Mouse (Mus musculus): Measurements from ENCODE around the gene Dcaf10.

The Dcaf10 gene

DNA sequence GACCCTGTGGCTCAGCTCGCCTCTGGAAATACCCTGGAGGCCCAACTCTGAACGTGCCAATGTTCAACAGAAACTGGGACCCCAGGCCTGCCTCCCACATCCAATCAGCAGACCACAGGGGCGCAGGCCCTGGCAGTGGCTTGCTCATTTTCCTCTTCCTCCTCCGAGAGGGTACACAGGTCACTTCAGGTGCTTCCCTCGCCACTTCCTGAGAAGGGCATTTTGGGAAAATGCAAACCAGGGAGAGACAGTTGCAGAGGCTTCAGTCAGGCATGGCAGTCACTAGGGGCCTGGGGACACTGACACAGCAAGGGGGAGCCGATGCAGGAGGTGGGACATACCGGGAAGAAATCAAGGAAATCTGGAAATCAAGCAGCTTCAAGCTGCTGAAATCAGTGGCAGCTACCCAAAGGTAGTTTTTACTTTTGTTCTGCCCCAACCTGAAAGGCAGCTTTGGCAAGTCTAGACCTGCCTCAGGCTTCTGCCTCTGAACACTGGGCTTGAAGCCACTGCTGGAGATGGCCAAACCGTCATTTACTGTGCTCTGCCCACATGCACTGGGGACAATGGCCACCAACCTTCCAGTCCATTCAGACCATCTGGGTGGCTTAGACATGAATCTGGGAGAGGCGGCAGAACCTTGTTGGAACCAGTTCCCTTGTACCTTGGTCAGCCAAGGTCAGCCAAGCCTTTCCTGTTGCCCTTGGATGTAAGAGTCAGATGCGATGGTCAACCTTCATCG, 79.8 kb downstream of the Dcaf10 start:
- DNase-seq, result no peak

DNA sequence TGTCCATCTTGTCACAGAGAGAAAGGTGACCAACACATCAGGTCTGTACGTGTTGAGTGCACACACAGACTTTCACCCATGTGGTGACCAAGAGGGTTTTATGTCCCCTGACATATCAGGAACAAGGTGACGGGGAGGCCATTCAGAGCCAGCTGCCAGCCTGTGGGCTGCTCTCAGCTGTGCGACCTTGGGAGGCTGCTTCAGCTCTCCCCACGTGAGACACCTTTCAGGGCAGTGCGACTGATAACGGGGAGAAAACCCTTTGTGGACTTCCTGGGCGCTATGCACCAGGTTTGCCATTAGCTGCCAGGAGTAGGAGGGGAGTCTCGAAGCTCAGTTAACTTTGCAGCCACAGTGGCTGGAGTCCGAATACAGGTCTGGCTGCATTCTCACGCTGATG, 80.7 kb downstream of the Dcaf10 start:
- no peak for DNase-seq

DNA sequence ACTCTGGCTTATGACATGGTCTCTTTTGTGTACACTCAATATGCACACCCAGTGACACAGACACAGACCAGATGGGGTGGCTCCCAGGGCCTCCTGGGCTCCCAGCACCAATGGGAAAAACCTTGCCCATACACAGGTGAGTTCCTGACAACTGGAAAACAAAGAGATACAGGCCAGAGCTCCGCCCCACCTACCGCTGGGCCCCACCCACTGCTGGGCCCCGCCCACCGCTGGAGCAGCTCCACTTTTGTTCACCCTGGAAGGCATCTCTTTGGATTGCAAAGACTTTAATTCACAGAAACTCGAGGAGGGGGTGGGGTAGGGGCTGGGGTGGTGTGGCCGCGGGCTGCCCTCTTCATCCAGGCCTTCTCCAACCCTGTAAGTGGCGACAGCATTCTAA, 81.5 kb downstream of the Dcaf10 start:
- no peak for DNase-seq

DNA sequence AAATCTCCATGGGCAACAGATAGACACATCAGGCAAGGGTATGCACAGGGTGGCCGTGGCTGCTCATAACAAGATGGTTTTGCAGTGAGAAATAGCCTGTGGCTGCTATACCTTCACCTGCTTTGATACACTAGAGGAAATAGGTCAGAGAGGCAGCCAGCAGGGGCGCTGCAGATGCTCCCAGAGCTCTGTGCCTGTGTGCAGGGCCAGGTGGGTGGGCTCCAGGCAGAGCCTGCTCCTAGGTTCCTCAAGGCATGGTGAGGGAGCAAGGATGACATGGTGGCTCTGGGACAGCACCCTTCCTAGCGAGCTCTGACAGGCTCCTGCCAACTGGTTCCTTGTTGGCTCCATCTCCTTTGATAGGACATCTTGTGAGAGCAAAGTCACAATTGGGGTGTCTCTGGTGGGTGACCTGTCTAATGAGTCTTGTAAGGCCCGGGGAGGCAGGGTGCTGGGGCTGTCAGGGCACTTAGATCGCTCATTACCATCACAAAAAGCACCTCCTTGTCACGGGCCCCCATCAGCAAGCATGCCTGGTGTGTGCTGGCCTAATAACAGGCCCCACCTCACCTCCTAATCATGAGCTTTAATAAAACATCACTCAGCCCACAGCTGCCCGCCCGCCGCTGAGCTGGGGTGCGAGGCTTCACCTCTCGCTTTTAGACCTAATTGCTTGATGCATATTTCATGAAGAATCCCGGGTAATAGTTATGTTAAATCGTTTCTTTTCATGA, 85.0 kb downstream of the Dcaf10 start:
- no peak for DNase-seq

All from thymus, adult 18-20 months (tissue).